Mouse (Mus musculus): ENCODE results near the gene Nme7. TPM values are rescaled to one million over a fixed set of nuclear protein-coding genes. Genes with fewer than 3 reads are reported as not detected.
A peak's percentile ranks its signal among the peaks of the same experiment; 100 is the strongest.

Gene Nme7
- polyA plus RNA-seq, 1 experiment from 2014 or later: 30.5 TPM

GRCm38 (mm10) chr1:164441408-164441974 lies 137.6 kb downstream of the Nme7 start:
- Histone ChIP-seq H3K4me1 (no peaks in the 10 kb centered on the region), H3K27me3 (no peaks in the 10 kb centered on the region), H3K27ac (replicated peaks) (no peak overlapping the region), H3K9ac (replicated peaks) (no peak overlapping the region), H3K36me3 (peaks cover 82% of the 10 kb centered on the region), H3K9me3 (no peaks in the 10 kb centered on the region), H3K4me2 (replicated peaks) (no peak overlapping the region), H3K4me3 (no peak overlapping the region)
- ATAC-seq (ENCODE audit: low FRiP score, low read depth): no peak
- 67% methylated on average over 18 of the region's 18 CpGs for WGBS

- H3K4me1 ChIP-seq: no peaks in the 10 kb centered on the region
- WGBS: 83% methylated on average over 5 of the region's 5 CpGs
- H3K27me3 ChIP-seq: no peaks in the 10 kb centered on the region
- H3K4me3 ChIP-seq: no peak overlapping the region
- H3K9ac ChIP-seq (replicated peaks): no peak overlapping the region
- H3K4me2 ChIP-seq (replicated peaks): no peak overlapping the region
- H3K36me3 ChIP-seq: peaks cover 54% of the 10 kb centered on the region
- no peaks in the 10 kb centered on the region for H3K9me3 ChIP-seq
- ATAC-seq (ENCODE audit: low FRiP score, low read depth): no peak
- no peak overlapping the region for H3K27ac ChIP-seq (replicated peaks)
These were observed 141.8 kb downstream of the Nme7 start for GRCm38 (mm10) chr1:164445620-164446162.

GRCm38 (mm10) chr1:164446535-164446934 lies 142.6 kb downstream of the Nme7 start:
- Histone ChIP-seq H3K27me3 (no peaks in the 10 kb centered on the region), H3K4me1 (no peaks in the 10 kb centered on the region), H3K4me2 (replicated peaks) (no peak overlapping the region), H3K27ac (replicated peaks) (no peak overlapping the region), H3K9me3 (no peaks in the 10 kb centered on the region), H3K4me3 (no peak overlapping the region), H3K9ac (replicated peaks) (no peak overlapping the region), H3K36me3 (peaks cover 46% of the 10 kb centered on the region)
- no peak for ATAC-seq (ENCODE audit: low FRiP score, low read depth)
- 95% methylated on average over 10 of the region's 10 CpGs for WGBS

GRCm38 (mm10) chr1:164447521-164447920 lies 143.6 kb downstream of the Nme7 start:
- no peak for ATAC-seq (ENCODE audit: low FRiP score, low read depth)
- Histone ChIP-seq H3K9me3 (no peaks in the 10 kb centered on the region), H3K4me1 (no peaks in the 10 kb centered on the region), H3K27me3 (no peaks in the 10 kb centered on the region), H3K27ac (replicated peaks) (no peak overlapping the region), H3K4me3 (no peak overlapping the region), H3K4me2 (replicated peaks) (no peak overlapping the region), H3K9ac (replicated peaks) (no peak overlapping the region), H3K36me3 (peaks cover 43% of the 10 kb centered on the region)
- WGBS: 92% methylated on average over 6 of the region's 6 CpGs

GRCm38 (mm10) chr1:164449626-164450025 lies 145.7 kb downstream of the Nme7 start:
- ATAC-seq (ENCODE audit: low FRiP score, low read depth): no peak
- 89% methylated on average over 8 of the region's 8 CpGs for WGBS
- H3K27me3 ChIP-seq: no peaks in the 10 kb centered on the region
- H3K4me1 ChIP-seq: peaks cover 6% of the 10 kb centered on the region
- H3K9me3 ChIP-seq: no peaks in the 10 kb centered on the region
- H3K27ac ChIP-seq (replicated peaks): no peak overlapping the region
- H3K36me3 ChIP-seq: peaks cover 31% of the 10 kb centered on the region
- no peak overlapping the region for H3K9ac ChIP-seq (replicated peaks)
- H3K4me2 ChIP-seq (replicated peaks): no peak overlapping the region
- H3K4me3 ChIP-seq: no peak overlapping the region

- no peaks in the 10 kb centered on the region for H3K9me3 ChIP-seq
- no peak for ATAC-seq (ENCODE audit: low FRiP score, low read depth)
- H3K36me3 ChIP-seq: peaks cover 28% of the 10 kb centered on the region
- peaks cover 12% of the 10 kb centered on the region for H3K4me1 ChIP-seq
- no peaks in the 10 kb centered on the region for H3K27me3 ChIP-seq
- H3K27ac ChIP-seq (replicated peaks): no peak overlapping the region
- no peak overlapping the region for H3K4me3 ChIP-seq
- H3K9ac ChIP-seq (replicated peaks): no peak overlapping the region
- WGBS: 90% methylated on average over 4 of the region's 4 CpGs
- no peak overlapping the region for H3K4me2 ChIP-seq (replicated peaks)
These were observed 146.3 kb downstream of the Nme7 start for GRCm38 (mm10) chr1:164450231-164450630.

- Histone ChIP-seq H3K9me3 (no peaks in the 10 kb centered on the region), H3K27me3 (peaks cover under 1% of the 10 kb centered on the region; the same call in 1 of the 2 replicates), H3K4me2 (replicated peaks) (no peak overlapping the region), H3K4me1 (peaks cover 13% of the 10 kb centered on the region), H3K4me3 (no peak overlapping the region), H3K9ac (replicated peaks) (no peak overlapping the region), H3K36me3 (peaks cover 28% of the 10 kb centered on the region), H3K27ac (replicated peaks) (no peak overlapping the region)
- whole genome bisulfite sequencing: 87% methylated on average over 4 of the region's 4 CpGs
- ATAC-seq (ENCODE audit: low FRiP score, low read depth): no peak
These were observed 146.7 kb downstream of the Nme7 start for GRCm38 (mm10) chr1:164450644-164451043.

GRCm38 (mm10) chr1:164451346-164451745 lies 147.4 kb downstream of the Nme7 start:
- Histone ChIP-seq H3K27me3 (peaks cover 7% of the 10 kb centered on the region), H3K4me2 (replicated peaks) (no peak overlapping the region), H3K36me3 (peaks cover 28% of the 10 kb centered on the region), H3K9me3 (no peaks in the 10 kb centered on the region), H3K9ac (replicated peaks) (no peak overlapping the region), H3K27ac (replicated peaks) (no peak overlapping the region), H3K4me3 (no peak overlapping the region), H3K4me1 (peaks cover 20% of the 10 kb centered on the region)
- 91% methylated on average over 5 of the region's 5 CpGs for whole genome bisulfite sequencing
- no peak for ATAC-seq (ENCODE audit: low FRiP score, low read depth)

GRCm38 (mm10) chr1:164452580-164452979 lies 148.7 kb downstream of the Nme7 start:
- no peak overlapping the region for H3K9ac ChIP-seq (replicated peaks)
- peaks cover 28% of the 10 kb centered on the region for H3K36me3 ChIP-seq
- no peak overlapping the region for H3K4me3 ChIP-seq
- H3K4me2 ChIP-seq (replicated peaks): no peak overlapping the region
- no peaks in the 10 kb centered on the region for H3K9me3 ChIP-seq
- no peak overlapping the region for H3K27ac ChIP-seq (replicated peaks)
- H3K4me1 ChIP-seq: peaks cover 31% of the 10 kb centered on the region
- 96% methylated on average over 6 of the region's 6 CpGs for WGBS
- ATAC-seq (ENCODE audit: low FRiP score, low read depth): no peak
- peaks cover 11% of the 10 kb centered on the region for H3K27me3 ChIP-seq

- H3K36me3 ChIP-seq: peaks cover 28% of the 10 kb centered on the region
- no peak for ATAC-seq (ENCODE audit: low FRiP score, low read depth)
- no peak overlapping the region for H3K9ac ChIP-seq (replicated peaks)
- peaks cover 11% of the 10 kb centered on the region for H3K27me3 ChIP-seq
- H3K4me1 ChIP-seq: peaks cover 31% of the 10 kb centered on the region
- no peak overlapping the region for H3K4me2 ChIP-seq (replicated peaks)
- no peak overlapping the region for H3K4me3 ChIP-seq
- 95% methylated on average over 8 of the region's 8 CpGs for WGBS
- no peaks in the 10 kb centered on the region for H3K9me3 ChIP-seq
- H3K27ac ChIP-seq (replicated peaks): no peak overlapping the region
These were observed 149.2 kb downstream of the Nme7 start for GRCm38 (mm10) chr1:164453146-164453545.

GRCm38 (mm10) chr1:164453739-164454138 lies 149.8 kb downstream of the Nme7 start:
- 92% methylated on average over 5 of the region's 5 CpGs for WGBS
- no peak for ATAC-seq (ENCODE audit: low FRiP score, low read depth)
- peaks cover 25% of the 10 kb centered on the region for H3K36me3 ChIP-seq
- peaks cover 35% of the 10 kb centered on the region for H3K4me1 ChIP-seq
- no peak overlapping the region for H3K27ac ChIP-seq (replicated peaks)
- no peaks in the 10 kb centered on the region for H3K9me3 ChIP-seq
- H3K4me3 ChIP-seq: no peak overlapping the region
- H3K27me3 ChIP-seq: peaks cover 12% of the 10 kb centered on the region
- H3K4me2 ChIP-seq (replicated peaks): no peak overlapping the region
- no peak overlapping the region for H3K9ac ChIP-seq (replicated peaks)

GRCm38 (mm10) chr1:164454747-164455400 lies 151.0 kb downstream of the Nme7 start:
- peaks cover 39% of the 10 kb centered on the region for H3K4me1 ChIP-seq
- ATAC-seq (ENCODE audit: low FRiP score, low read depth): no peak
- WGBS: 42% methylated on average over 14 of the region's 14 CpGs
- no peak overlapping the region; the same call in 1 of the 2 replicates for H3K9ac ChIP-seq (replicated peaks)
- H3K4me3 ChIP-seq: peak overlapping the region; percentile 35
- H3K27me3 ChIP-seq: peaks cover 21% of the 10 kb centered on the region
- peaks cover 19% of the 10 kb centered on the region for H3K36me3 ChIP-seq
- H3K9me3 ChIP-seq: no peaks in the 10 kb centered on the region
- H3K4me2 ChIP-seq (replicated peaks): peak overlapping the region; percentile 53
- peak overlapping the region; percentile 10; the same call in 1 of the 2 replicates for H3K27ac ChIP-seq (replicated peaks)
